Mouse (Mus musculus) MEL (cell line): ENCODE measurements around the gene Poc1a.

Source experiments
- CHD1 ChIP-seq: IDR thresholded peaks from 2 replicates; pipeline ENCODE4 v1.6.1; 2012; ENCODE audit warnings: low read depth, mild to moderate bottlenecking, inconsistent platforms, low read length, improper control_type of control experiment
- CTCF ChIP-seq, 3 experiments: IDR thresholded peaks in 2 of 3; conservative IDR thresholded peaks in 1 of 3; 2 replicates each; pipeline ENCODE4 v1.5.1; 2011 to 2012; ENCODE audit warnings: low read length in 3 of 3, low read depth in 2 of 3, mild to moderate bottlenecking in 2 of 3, improper control_type of control experiment in 1 of 3, inconsistent platforms in 1 of 3, mixed read lengths in 1 of 3, moderate library complexity in 1 of 3; ENCODE audit not compliant: control insufficient read depth in 1 of 3, insufficient read depth in 1 of 3, poor library complexity in 1 of 3, severe bottlenecking in 1 of 3
- POLR2A ChIP-seq, 2 experiments: IDR thresholded peaks; 2 replicates each; pipeline ENCODE4 v1.6.1; 2011 to 2012; ENCODE audit warnings: low read length in 2 of 2, mild to moderate bottlenecking in 2 of 2, control low read depth in 1 of 2, improper control_type of control experiment in 1 of 2, low read depth in 1 of 2, moderate library complexity in 1 of 2; ENCODE audit not compliant: control insufficient read depth in 1 of 2, insufficient read depth in 1 of 2, poor library complexity in 1 of 2
- POLR2AphosphoS2 ChIP-seq: IDR thresholded peaks from 2 replicates; pipeline ENCODE4 v1.6.1; 2011; ENCODE audit warnings: low read length, improper control_type of control experiment
- ZNF384 ChIP-seq: IDR thresholded peaks from 2 replicates; pipeline ENCODE4 v1.6.1; 2012; ENCODE audit warnings: low read depth, mild to moderate bottlenecking, inconsistent platforms, low read length, improper control_type of control experiment

- TF ChIP-seq POLR2AphosphoS2 (no peak), ZNF384 (no peak), CTCF (IDR thresholded peaks at IDR 0.05 in 2 of 3, conservative IDR thresholded peaks at IDR 0.05 in 1 of 3; ENCODE audit: control insufficient read depth in 1 of 3, insufficient read depth in 1 of 3, low read depth in 2 of 3, low read length in 3 of 3, poor library complexity in 1 of 3, severe bottlenecking in 1 of 3) (no peak), POLR2A (IDR thresholded peaks at IDR 0.05; ENCODE audit: control insufficient read depth in 1 of 2, insufficient read depth in 1 of 2, low read depth in 1 of 2, low read length in 2 of 2, poor library complexity in 1 of 2) (no peak), CHD1 (no peak)
These were observed 89.1 kb downstream of the Poc1a start for GRCm38 (mm10) chr9:106369801-106370485.
